Mouse (Mus musculus): ENCODE data around the gene Cmah.

- TF ChIP-seq CTCF (IDR thresholded peaks at IDR 0.05; ENCODE audit: borderline replicate concordance, extremely low read depth, insufficient read depth, insufficient read length) = no peak
- TF ChIP-seq POLR2A (IDR thresholded peaks at IDR 0.05; ENCODE audit: borderline replicate concordance, extremely low read depth, insufficient read depth, insufficient read length, poor library complexity, severe bottlenecking) = no peak
Observed at GRCm38 (mm10) chr13:24445166-24445565, 118.0 kb downstream of the Cmah start.
